Mouse (Mus musculus) layer of hippocampus, postnatal 25 days (tissue): ENCODE measurements around the gene Sept11. TPM values are rescaled to one million over a fixed set of nuclear protein-coding genes. Genes with fewer than 3 reads are reported as not detected.

ENCODE experiments used
- total RNA-seq, 2 experiments: library from RNA; stranded (reverse); gene quantifications; 2 replicates each; pipeline ENCODE4 v1.2.3; 2021

The Sept11 gene
- total RNA-seq, 2 experiments from 2014 or later: 98.9 to 113 TPM

Other genes starting within 250 kb of the Sept11 start
- 1 to 10 TPM; 1.4 to 2.1 TPM for gene Sowahb, start 48.4 kb upstream of the Sept11 start, total RNA-seq
- gene Ccni, start 113.1 kb downstream of the Sept11 start, total RNA-seq: 100 to 1,000 TPM; 271 to 283 TPM
- gene 2010109A12Rik, start 113.1 kb downstream of the Sept11 start, total RNA-seq: 1 to 10 TPM in 1 of 2 experiments, under 1 TPM in 1; 0.49 to 2.6 TPM
- gene Ccng2, start 173.8 kb downstream of the Sept11 start, total RNA-seq: 10 to 100 TPM; 49.1 to 58.5 TPM